Mouse (Mus musculus): ENCODE measurements around the gene Anapc2. TPM values are rescaled to one million over a fixed set of nuclear protein-coding genes. Genes with fewer than 3 reads are reported as not detected.

The Anapc2 gene
- polyA plus RNA-seq, 1 experiment, result 14.8 TPM

DNA sequence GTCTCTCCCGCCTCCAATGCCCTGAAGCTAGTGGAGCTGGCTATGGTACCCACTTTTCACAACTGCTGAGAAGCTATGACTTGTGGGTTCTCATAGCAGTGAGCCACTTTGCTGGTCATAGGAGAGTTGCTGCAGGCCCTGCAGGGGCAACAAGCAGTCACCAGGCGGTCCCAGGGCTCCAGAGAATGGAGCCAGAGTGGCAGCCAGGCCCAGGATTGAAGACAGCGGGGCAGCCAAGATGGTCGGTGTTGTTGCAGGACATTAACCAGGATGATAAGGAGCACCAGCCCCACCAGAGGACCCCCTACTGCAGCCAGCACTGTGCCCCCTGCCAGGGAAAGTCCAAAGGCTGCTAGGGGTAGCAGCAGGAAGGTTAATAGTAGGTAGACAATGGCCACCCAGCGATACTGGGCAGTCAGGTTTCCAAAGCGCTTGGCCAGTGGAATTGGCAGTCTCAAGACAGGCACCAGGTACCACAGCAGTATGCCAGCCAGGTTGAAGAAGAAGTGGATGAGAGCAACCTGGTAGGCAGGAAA is 43.2 kb upstream of the Anapc2 start:
- Histone ChIP-seq H3K36me3 (replicated peaks; ENCODE audit: low read length) (no peaks in the 10 kb centered on the region), H3K4me1 (peaks cover 67% of the 10 kb centered on the region), H3K9me3 (no peaks in the 10 kb centered on the region), H3K4me3 (replicated peaks) (peak overlapping the region; percentile 90), H3K27me3 (replicated peaks) (peaks cover 34% of the 10 kb centered on the region)
- no peak for TF ChIP-seq FLI1 (IDR thresholded peaks at IDR 0.05; ENCODE audit: low read length)
- no peak for TF ChIP-seq GATA1 (IDR thresholded peaks at IDR 0.05; ENCODE audit: borderline replicate concordance, low read length)

GRCm38 (mm10) chr2:25229582-25229981 is 42.7 kb upstream of the Anapc2 start:
- Histone ChIP-seq H3K4me1 (peaks cover 70% of the 10 kb centered on the region), H3K27me3 (replicated peaks) (peaks cover 40% of the 10 kb centered on the region), H3K9me3 (no peaks in the 10 kb centered on the region), H3K4me3 (replicated peaks) (no peak overlapping the region), H3K36me3 (replicated peaks; ENCODE audit: low read length) (no peaks in the 10 kb centered on the region)
- TF ChIP-seq FLI1 (IDR thresholded peaks at IDR 0.05; ENCODE audit: low read length), result no peak
- TF ChIP-seq GATA1 (IDR thresholded peaks at IDR 0.05; ENCODE audit: borderline replicate concordance, low read length), result no peak

DNA sequence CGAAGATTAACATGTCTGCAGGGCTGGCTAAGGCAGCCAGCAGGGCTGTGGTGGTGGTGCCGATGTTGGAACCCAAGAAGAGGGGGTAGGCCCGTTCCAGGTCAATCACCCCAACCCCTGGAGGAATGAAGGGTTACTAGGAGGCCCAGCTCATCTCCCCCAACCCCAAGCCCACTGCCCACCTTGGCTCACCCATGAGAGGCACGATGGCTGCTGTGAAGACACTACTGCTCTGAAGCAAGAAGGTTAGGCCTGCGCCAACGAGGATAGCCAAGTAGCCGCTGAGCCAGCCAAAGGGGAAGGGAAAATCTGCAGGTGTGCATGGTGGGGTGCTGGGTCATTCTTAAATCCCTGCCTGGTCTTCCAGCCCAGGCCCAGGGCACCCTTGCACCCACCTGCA is 41.7 kb upstream of the Anapc2 start:
- Histone ChIP-seq H3K4me3 (replicated peaks) (no peak overlapping the region), H3K4me1 (peaks cover 66% of the 10 kb centered on the region), H3K9me3 (no peaks in the 10 kb centered on the region), H3K36me3 (replicated peaks; ENCODE audit: low read length) (no peaks in the 10 kb centered on the region), H3K27me3 (replicated peaks) (peaks cover 50% of the 10 kb centered on the region)
- TF ChIP-seq GATA1 (IDR thresholded peaks at IDR 0.05; ENCODE audit: borderline replicate concordance, low read length) (no peak), FLI1 (IDR thresholded peaks at IDR 0.05; ENCODE audit: low read length) (no peak)

DNA sequence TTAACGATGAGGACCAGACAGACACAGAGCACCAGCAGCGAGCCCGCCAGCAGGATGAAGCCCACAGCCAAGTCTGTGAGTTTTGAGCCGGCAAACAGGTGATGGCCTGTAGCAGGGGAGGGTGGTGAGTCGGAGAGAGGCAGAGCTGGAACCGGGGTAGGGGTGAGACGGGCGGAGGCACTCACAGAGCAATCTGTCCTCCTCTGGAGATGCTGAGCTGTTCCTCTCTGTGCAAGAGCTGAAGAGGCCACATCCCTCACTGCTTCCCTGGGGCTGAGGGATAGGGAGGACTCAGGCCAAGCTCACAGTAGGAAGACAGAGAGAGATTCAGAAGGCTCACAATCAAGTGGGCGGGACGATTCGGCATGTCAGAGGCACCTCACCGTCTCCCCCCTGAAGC is 41.2 kb upstream of the Anapc2 start:
- Histone ChIP-seq H3K4me1 (peaks cover 64% of the 10 kb centered on the region), H3K36me3 (replicated peaks; ENCODE audit: low read length) (no peaks in the 10 kb centered on the region), H3K4me3 (replicated peaks) (no peak overlapping the region), H3K27me3 (replicated peaks) (peaks cover 54% of the 10 kb centered on the region), H3K9me3 (no peaks in the 10 kb centered on the region)
- TF ChIP-seq FLI1 (IDR thresholded peaks at IDR 0.05; ENCODE audit: low read length) (no peak), GATA1 (IDR thresholded peaks at IDR 0.05; ENCODE audit: borderline replicate concordance, low read length) (no peak)

- H3K27me3 ChIP-seq (replicated peaks), result peaks cover 75% of the 10 kb centered on the region
- H3K36me3 ChIP-seq (replicated peaks; ENCODE audit: low read length), result no peaks in the 10 kb centered on the region
- H3K4me1 ChIP-seq, result peaks cover 53% of the 10 kb centered on the region
- H3K4me3 ChIP-seq (replicated peaks), result no peak overlapping the region
- H3K9me3 ChIP-seq, result no peaks in the 10 kb centered on the region
- TF ChIP-seq FLI1 (IDR thresholded peaks at IDR 0.05; ENCODE audit: low read length), result no peak
- no peak for TF ChIP-seq GATA1 (IDR thresholded peaks at IDR 0.05; ENCODE audit: borderline replicate concordance, low read length)
Observed at GRCm38 (mm10) chr2:25233421-25233820, 38.9 kb upstream of the Anapc2 start.

GRCm38 (mm10) chr2:25234050-25234449 is 38.2 kb upstream of the Anapc2 start, which contains the start of gene Slc34a3:
Gene Slc34a3 (minus strand): TSS chr2:25234364.
- H3K27me3 ChIP-seq (replicated peaks), result peaks cover 80% of the 10 kb centered on the region
- H3K9me3 ChIP-seq, result no peaks in the 10 kb centered on the region
- TF ChIP-seq GATA1 (IDR thresholded peaks at IDR 0.05; ENCODE audit: borderline replicate concordance, low read length) (no peak), FLI1 (IDR thresholded peaks at IDR 0.05; ENCODE audit: low read length) (no peak)
- no peak within 1 kb of the TSS for H3K4me3 ChIP-seq (replicated peaks)
- no peaks in the 10 kb centered on the region for H3K36me3 ChIP-seq (replicated peaks; ENCODE audit: low read length)
- peaks cover 50% of the 10 kb centered on the region for H3K4me1 ChIP-seq

DNA sequence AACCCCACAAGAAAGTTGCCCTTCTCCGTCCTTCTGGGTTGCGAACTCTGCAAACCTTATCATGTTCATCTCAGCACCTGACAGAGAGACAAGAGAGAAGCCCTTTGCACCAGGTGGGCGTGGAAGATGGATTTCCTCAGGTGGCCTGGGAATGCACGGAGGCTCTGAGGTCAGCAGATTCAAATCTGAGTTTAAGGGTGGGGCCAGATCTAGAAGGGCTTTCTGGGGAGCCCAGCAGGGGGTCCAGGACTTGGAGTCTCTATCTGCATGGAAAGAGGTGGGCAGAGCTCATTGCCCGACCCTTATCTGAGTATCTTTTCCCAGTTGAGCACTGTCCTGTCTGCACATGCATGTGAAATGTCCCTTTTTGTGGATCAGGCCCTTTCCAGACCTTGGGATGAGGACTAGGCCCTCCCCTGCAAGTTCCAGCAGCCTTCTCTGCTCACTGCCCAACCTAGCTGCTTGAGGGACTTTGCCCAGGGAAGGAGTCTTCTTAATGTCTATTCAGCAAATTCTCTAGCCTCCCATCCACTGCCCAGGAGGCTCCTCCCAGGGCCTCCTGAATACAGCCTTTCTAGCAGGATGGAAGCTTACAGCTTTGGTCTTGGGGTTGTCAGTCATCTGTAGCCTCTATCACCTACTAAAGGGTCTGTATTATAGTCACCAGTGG is 37.6 kb upstream of the Anapc2 start:
- Histone ChIP-seq H3K36me3 (replicated peaks; ENCODE audit: low read length) (no peaks in the 10 kb centered on the region), H3K9me3 (no peaks in the 10 kb centered on the region), H3K27me3 (replicated peaks) (peaks cover 86% of the 10 kb centered on the region), H3K4me3 (replicated peaks) (no peak overlapping the region), H3K4me1 (peaks cover 46% of the 10 kb centered on the region)
- no peak for TF ChIP-seq FLI1 (IDR thresholded peaks at IDR 0.05; ENCODE audit: low read length)

DNA sequence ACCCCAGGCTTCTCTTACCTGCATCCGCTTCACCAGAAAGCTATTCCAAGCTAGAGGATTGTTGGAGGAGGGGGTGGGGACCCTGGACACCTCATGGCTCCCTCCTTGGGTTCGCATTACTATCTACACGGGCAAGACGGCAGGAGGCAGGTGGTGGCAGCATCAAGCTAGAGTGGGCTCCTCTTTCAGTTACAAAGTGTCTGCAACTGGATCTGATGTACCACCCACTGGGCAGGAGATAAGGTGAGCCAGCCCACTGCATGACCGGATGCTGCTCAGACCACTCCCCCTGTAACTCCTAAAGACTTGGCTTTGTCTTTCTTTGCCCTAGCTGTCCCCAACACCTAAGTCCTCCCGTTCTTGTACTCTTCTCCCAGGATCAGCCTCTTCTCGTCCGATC is 35.7 kb upstream of the Anapc2 start, which contains the start of gene Rnf224:
Gene Rnf224 (minus strand): TSS at position 174 of the 400 bp plus-strand sequence.
- no peaks in the 10 kb centered on the region for H3K9me3 ChIP-seq
- no peak within 1 kb of the TSS for H3K4me3 ChIP-seq (replicated peaks)
- peaks cover 49% of the 10 kb centered on the region for H3K4me1 ChIP-seq
- TF ChIP-seq GATA1 (IDR thresholded peaks at IDR 0.05; ENCODE audit: borderline replicate concordance, low read length) (no peak), FLI1 (IDR thresholded peaks at IDR 0.05; ENCODE audit: low read length) (no peak)
- H3K27me3 ChIP-seq (replicated peaks), result peaks cover 92% of the 10 kb centered on the region
- H3K36me3 ChIP-seq (replicated peaks; ENCODE audit: low read length), result no peaks in the 10 kb centered on the region

- H3K9me3 ChIP-seq, result no peaks in the 10 kb centered on the region
- peaks cover 54% of the 10 kb centered on the region for H3K4me1 ChIP-seq
- no peak overlapping the region for H3K4me3 ChIP-seq (replicated peaks)
- peaks cover 93% of the 10 kb centered on the region for H3K27me3 ChIP-seq (replicated peaks)
- no peak for TF ChIP-seq GATA1 (IDR thresholded peaks at IDR 0.05; ENCODE audit: borderline replicate concordance, low read length)
- no peak for TF ChIP-seq FLI1 (IDR thresholded peaks at IDR 0.05; ENCODE audit: low read length)
- H3K36me3 ChIP-seq (replicated peaks; ENCODE audit: low read length), result no peaks in the 10 kb centered on the region
Observed at GRCm38 (mm10) chr2:25237522-25237921, 34.8 kb upstream of the Anapc2 start.

DNA sequence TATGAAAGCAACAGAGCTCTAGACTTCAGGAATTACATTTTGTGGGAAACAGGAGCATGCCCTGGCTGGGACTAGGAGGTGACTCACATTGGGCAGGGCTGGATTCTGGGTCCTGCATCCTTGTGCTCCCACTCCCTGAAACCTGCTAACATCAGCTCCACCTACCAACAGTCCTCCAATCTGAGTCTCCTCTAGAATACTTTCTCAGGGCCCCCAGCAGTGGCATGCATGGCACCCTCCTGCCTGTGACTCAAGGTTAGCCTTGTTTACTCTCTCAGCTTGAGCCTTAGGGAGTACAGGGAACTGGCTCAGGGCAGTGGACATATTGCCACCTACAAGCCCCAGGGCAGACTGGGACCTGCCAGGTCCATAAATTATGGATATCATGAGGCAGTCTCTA is 34.2 kb upstream of the Anapc2 start:
- Histone ChIP-seq H3K4me3 (replicated peaks) (no peak overlapping the region), H3K9me3 (no peaks in the 10 kb centered on the region), H3K36me3 (replicated peaks; ENCODE audit: low read length) (no peaks in the 10 kb centered on the region), H3K4me1 (peaks cover 59% of the 10 kb centered on the region), H3K27me3 (replicated peaks) (peaks cover 93% of the 10 kb centered on the region)
- TF ChIP-seq GATA1 (IDR thresholded peaks at IDR 0.05; ENCODE audit: borderline replicate concordance, low read length) (no peak), FLI1 (IDR thresholded peaks at IDR 0.05; ENCODE audit: low read length) (no peak)
